Mouse (Mus musculus) MEL (cell line): ENCODE results near the gene Rap1b. TPM values are rescaled to one million over a fixed set of nuclear protein-coding genes. Genes with fewer than 3 reads are reported as not detected.

Experiments used
- DNase-seq: peaks from one replicate; pipeline ENCODE4 v3.0.0; 2011; ENCODE audit warnings: low read depth, low spot score
- H3K27ac ChIP-seq: 2 replicates; pipeline ENCODE4 v1.5.1; 2012; ENCODE audit warnings: low read depth, mild to moderate bottlenecking, control low read depth, low read length, moderate library complexity; ENCODE audit not compliant: control insufficient read depth
- H3K27me3 ChIP-seq, 2 experiments: fragments of 150-350 bp in 1 of 2; sonication (generic) in 1 of 2; 2 replicates each; pipeline ENCODE4 v1.6.1; 2012; ENCODE audit warnings: low read length in 2 of 2, mild to moderate bottlenecking in 2 of 2, improper control_type of control experiment in 1 of 2, moderate library complexity in 1 of 2; ENCODE audit not compliant: insufficient read depth in 2 of 2, control insufficient read depth in 1 of 2
- H3K36me3 ChIP-seq, 2 experiments: 2 replicates each; pipeline ENCODE4 v1.6.1; 2012 to 2014; ENCODE audit warnings: low read length in 2 of 2, improper control_type of control experiment in 1 of 2, inconsistent platforms in 1 of 2, mild to moderate bottlenecking in 1 of 2; ENCODE audit not compliant: insufficient read depth in 2 of 2, control insufficient read depth in 1 of 2
- H3K4me1 ChIP-seq, 2 experiments: fragments of 150-350 bp in 1 of 2; sonication (generic) in 1 of 2; 2 replicates each; pipeline ENCODE4 v1.6.1; 2012; ENCODE audit warnings: low read length in 2 of 2, improper control_type of control experiment in 1 of 2, mild to moderate bottlenecking in 1 of 2; ENCODE audit not compliant: insufficient read depth in 2 of 2, control insufficient read depth in 1 of 2
- H3K4me3 ChIP-seq, 2 experiments: fragments of 150-350 bp in 1 of 2; sonication (generic) in 1 of 2; 2 replicates each; pipeline ENCODE4 v1.5.1; 2012; ENCODE audit warnings: low read depth in 2 of 2, low read length in 2 of 2, mild to moderate bottlenecking in 2 of 2, moderate library complexity in 2 of 2, control low read depth in 1 of 2, improper control_type of control experiment in 1 of 2; ENCODE audit not compliant: control insufficient read depth in 1 of 2, insufficient read depth in 1 of 2
- H3K79me2 ChIP-seq: 2 replicates; pipeline ENCODE4 v1.6.1; 2012; ENCODE audit warnings: mild to moderate bottlenecking, low read length, moderate library complexity; ENCODE audit not compliant: control insufficient read depth, poor library complexity, insufficient read depth
- H3K9ac ChIP-seq: 2 replicates; pipeline ENCODE4 v1.6.1; 2012; ENCODE audit warnings: low read depth, mild to moderate bottlenecking, control low read depth, low read length, moderate library complexity; ENCODE audit not compliant: control insufficient read depth, poor library complexity, severe bottlenecking
- H3K9me3 ChIP-seq: fragments of 150-350 bp; sonication (generic); replicated peaks from 2 replicates; pipeline ENCODE4 v1.6.1; 2012; ENCODE audit warnings: mild to moderate bottlenecking, low read length, improper control_type of control experiment, moderate library complexity; ENCODE audit not compliant: insufficient read depth
- CTCF ChIP-seq, 3 experiments: IDR thresholded peaks in 2 of 3; conservative IDR thresholded peaks in 1 of 3; 2 replicates each; pipeline ENCODE4 v1.5.1; 2011 to 2012; ENCODE audit warnings: low read length in 3 of 3, low read depth in 2 of 3, mild to moderate bottlenecking in 2 of 3, improper control_type of control experiment in 1 of 3, inconsistent platforms in 1 of 3, mixed read lengths in 1 of 3, moderate library complexity in 1 of 3; ENCODE audit not compliant: control insufficient read depth in 1 of 3, insufficient read depth in 1 of 3, poor library complexity in 1 of 3, severe bottlenecking in 1 of 3
- ELF1 ChIP-seq: IDR thresholded peaks from 2 replicates; pipeline ENCODE4 v1.6.1; 2014; ENCODE audit warnings: low read depth, mild to moderate bottlenecking, inconsistent platforms, low read length, improper control_type of control experiment, moderate library complexity
- GATA1 ChIP-seq: IDR thresholded peaks from 2 replicates; pipeline ENCODE4 v1.6.1; 2011; ENCODE audit warnings: low read depth, low read length, improper control_type of control experiment
- KAT2A ChIP-seq: conservative IDR thresholded peaks from 2 replicates; pipeline ENCODE4 v1.6.1; 2012; ENCODE audit warnings: low read depth, low read length, improper control_type of control experiment, inconsistent platforms
- MAFK ChIP-seq: IDR thresholded peaks from 2 replicates; pipeline ENCODE4 v1.6.1; 2011; ENCODE audit warnings: low read depth, mild to moderate bottlenecking, low read length, improper control_type of control experiment, borderline replicate concordance
- MAX ChIP-seq: IDR thresholded peaks from 2 replicates; pipeline ENCODE4 v1.6.1; 2011; ENCODE audit warnings: low read length, improper control_type of control experiment
- MEF2A ChIP-seq: IDR thresholded peaks from 2 replicates; pipeline ENCODE4 v1.6.1; 2014; ENCODE audit warnings: low read depth, mild to moderate bottlenecking, inconsistent platforms, low read length, improper control_type of control experiment; ENCODE audit not compliant: poor library complexity, insufficient replicate concordance, severe bottlenecking; ENCODE audit errors: extremely low read depth
- MYC ChIP-seq: IDR thresholded peaks from 2 replicates; pipeline ENCODE4 v1.6.1; 2011; ENCODE audit warnings: low read depth, mild to moderate bottlenecking, low read length, improper control_type of control experiment, moderate library complexity
- NELFE ChIP-seq: IDR thresholded peaks from 2 replicates; pipeline ENCODE4 v1.6.1; 2011; ENCODE audit warnings: low read depth, low read length, improper control_type of control experiment
- NRF1 ChIP-seq: IDR thresholded peaks from 2 replicates; pipeline ENCODE4 v1.6.1; 2014; ENCODE audit warnings: low read depth, mild to moderate bottlenecking, inconsistent platforms, low read length, improper control_type of control experiment, moderate library complexity; ENCODE audit not compliant: poor library complexity, insufficient read depth, severe bottlenecking
- POLR2A ChIP-seq, 2 experiments: IDR thresholded peaks; 2 replicates each; pipeline ENCODE4 v1.6.1; 2011 to 2012; ENCODE audit warnings: low read length in 2 of 2, mild to moderate bottlenecking in 2 of 2, control low read depth in 1 of 2, improper control_type of control experiment in 1 of 2, low read depth in 1 of 2, moderate library complexity in 1 of 2; ENCODE audit not compliant: control insufficient read depth in 1 of 2, insufficient read depth in 1 of 2, poor library complexity in 1 of 2
- RCOR1 ChIP-seq: IDR thresholded peaks from 2 replicates; pipeline ENCODE4 v1.6.1; 2012; ENCODE audit warnings: low read depth, mild to moderate bottlenecking, inconsistent platforms, low read length, improper control_type of control experiment
- SIN3A ChIP-seq: IDR thresholded peaks from 2 replicates; pipeline ENCODE4 v1.6.1; 2012; ENCODE audit warnings: low read length, improper control_type of control experiment, inconsistent platforms
- UBTF ChIP-seq: IDR thresholded peaks from 2 replicates; pipeline ENCODE4 v1.6.1; 2012; ENCODE audit warnings: low read depth, mild to moderate bottlenecking, inconsistent platforms, low read length, improper control_type of control experiment, moderate library complexity, borderline replicate concordance; ENCODE audit not compliant: insufficient read depth
- USF1 ChIP-seq: IDR thresholded peaks from 2 replicates; pipeline ENCODE4 v1.6.1; 2014; ENCODE audit warnings: low read depth, mild to moderate bottlenecking, inconsistent platforms, low read length, improper control_type of control experiment, moderate library complexity
- polyA plus RNA-seq, 2 experiments: library from polyadenylated mRNA; stranded (reverse) in 1 of 2; unstranded in 1 of 2; fragments of >175 nt in 1 of 2; fragments of >200 nt in 1 of 2; gene quantifications; 2 replicates each; pipeline versions ENCODE4 v1.2.1 to v1.2.4; 2012; ENCODE audit warnings: low replicate concordance in 2 of 2, low read depth in 1 of 2; ENCODE audit not compliant: insufficient read length in 2 of 2, insufficient read depth in 1 of 2, missing spikeins in 1 of 2
- total RNA-seq: library from RNA; depleted of rRNA; stranded (reverse); fragments of 300-350 nt; gene quantifications from 2 replicates; pipeline ENCODE4 v1.2.3, GENCODE M21; 2012

Rap1b gene
- total and polyA plus RNA-seq, 3 experiments: 42.3 to 89.1 (median 83.3) TPM

DNA sequence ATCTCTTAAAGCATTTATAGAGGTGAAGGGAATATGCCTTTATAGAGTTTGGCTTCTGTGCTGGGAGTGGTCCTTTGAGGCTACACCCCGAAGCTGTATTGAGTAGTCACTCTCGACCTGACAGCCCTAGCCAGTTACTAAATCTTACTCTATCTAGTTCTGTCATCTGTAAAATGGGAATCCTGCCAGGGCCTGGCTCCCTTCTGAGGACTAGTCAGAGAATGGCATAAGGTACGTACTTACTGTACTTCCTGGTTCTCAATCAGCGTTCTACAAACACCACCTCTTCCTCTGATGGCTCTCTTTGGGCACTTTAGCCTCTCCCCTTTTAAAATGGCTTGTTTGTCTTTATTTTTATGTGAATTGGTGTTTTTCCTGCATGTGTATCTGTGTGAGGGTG, 28.1 kb upstream of the Rap1b start:
- no peak for TF ChIP-seq POLR2A (IDR thresholded peaks at IDR 0.05; ENCODE audit: control insufficient read depth in 1 of 2, insufficient read depth in 1 of 2, low read depth in 1 of 2, low read length in 2 of 2, poor library complexity in 1 of 2)
- TF ChIP-seq UBTF: no peak
- no peak for TF ChIP-seq MAX
- TF ChIP-seq ELF1: peak; percentile 80
- no peak for TF ChIP-seq NRF1
- TF ChIP-seq MAFK: no peak
- TF ChIP-seq RCOR1: 0 out of 2 replicates have a peak, but pooled peaks have one; percentile 22
- TF ChIP-seq CTCF (IDR thresholded peaks at IDR 0.05 in 2 of 3, conservative IDR thresholded peaks at IDR 0.05 in 1 of 3; ENCODE audit: control insufficient read depth in 1 of 3, insufficient read depth in 1 of 3, low read depth in 2 of 3, low read length in 3 of 3, poor library complexity in 1 of 3, severe bottlenecking in 1 of 3): no peak
- TF ChIP-seq GATA1: peak; percentile 80
- no peak for TF ChIP-seq NELFE
- TF ChIP-seq MEF2A: no peak
- TF ChIP-seq KAT2A: no peak
- TF ChIP-seq MYC: no peak
- TF ChIP-seq, all 39 proteins: peak for 3
- peaks cover 0 to 12% of the 10 kb centered on the region in 2 experiments; a peak in 2 of 4 replicates for H3K36me3 ChIP-seq
- H3K27me3 ChIP-seq: no peaks in the 10 kb centered on the region
- DNase-seq: peak; percentile 82
- H3K9me3 ChIP-seq: no peaks in the 10 kb centered on the region
- peak overlapping the region in 1 of 2 experiments; percentile 35; a peak in 3 of 4 replicates for H3K4me3 ChIP-seq
- H3K4me1 ChIP-seq: peaks cover 0 to 8% of the 10 kb centered on the region in 2 experiments; a peak in 2 of 4 replicates
- H3K79me2 ChIP-seq: no peaks in the 10 kb centered on the region
- peak overlapping the region; percentile 17; the same call in 1 of the 2 replicates for H3K9ac ChIP-seq
- no peak overlapping the region for H3K27ac ChIP-seq

DNA sequence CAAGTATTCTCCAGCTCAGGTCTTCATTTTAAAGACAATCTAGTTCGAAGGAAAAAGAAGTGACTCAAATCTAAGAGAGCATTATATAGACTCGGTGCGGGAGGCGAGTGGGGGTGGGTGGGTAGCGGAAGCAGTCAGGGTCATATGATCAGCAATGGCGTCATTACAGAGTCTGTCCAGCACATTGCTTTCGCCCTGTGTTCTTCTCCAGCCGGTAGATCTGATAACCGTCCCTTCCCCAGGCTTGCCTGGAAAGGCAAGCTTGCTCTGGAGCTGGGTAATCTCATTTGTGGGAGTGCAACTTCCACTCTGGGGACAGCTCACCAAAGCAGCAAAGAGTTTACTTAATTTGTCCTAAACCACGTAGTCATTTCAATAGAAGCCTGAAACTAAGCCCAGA, 26.6 kb upstream of the Rap1b start:
- DNase-seq: peak; percentile 33
- Histone ChIP-seq H3K9me3 (no peaks in the 10 kb centered on the region), H3K79me2 (no peaks in the 10 kb centered on the region), H3K27me3 (no peaks in the 10 kb centered on the region), H3K4me3 (peak overlapping the region; percentile 15 to 26; a peak in 3 of 4 replicates), H3K4me1 (peaks cover 0 to 8% of the 10 kb centered on the region in 2 experiments; a peak in 2 of 4 replicates), H3K9ac (no peak overlapping the region), H3K36me3 (peaks cover 0 to 12% of the 10 kb centered on the region in 2 experiments; a peak in 2 of 4 replicates), H3K27ac (peak overlapping the region; percentile 57)
- TF ChIP-seq USF1 (peak; percentile 48), SIN3A (no peak)
